Mouse (Mus musculus) limb, embryonic 11.5 days (tissue): ENCODE data around the gene Slc37a1. TPM values are rescaled to one million over a fixed set of nuclear protein-coding genes. Genes with fewer than 3 reads are reported as not detected.

Source experiments
- ATAC-seq: fragments of 200-750 bp; cut with Nextera tagmentation; 2 replicates; pipeline ENCODE4 v1.8.0; 2017; ENCODE audit warnings: low read depth; ENCODE audit not compliant: insufficient number of reproducible peaks, low FRiP score, low TSS enrichment
- DNase-seq: peaks from one replicate; pipeline ENCODE4 v3.0.0-alpha.2; 2015; ENCODE audit warnings: low spot score
- H3K27ac ChIP-seq: fragments of 300-500 bp; sonication (generic); replicated peaks from 2 replicates; pipeline ENCODE4 v1.5.1; 2014; ENCODE audit warnings: low read depth, mild to moderate bottlenecking, low read length
- H3K27me3 ChIP-seq: fragments of 300-500 bp; sonication (generic); 2 replicates; pipeline ENCODE4 v1.6.1; 2014; ENCODE audit warnings: mild to moderate bottlenecking, low read length, mixed read lengths; ENCODE audit not compliant: control insufficient read depth, insufficient read depth
- H3K36me3 ChIP-seq: fragments of 300-500 bp; sonication (generic); 2 replicates; pipeline ENCODE4 v1.6.1; 2014; ENCODE audit warnings: mild to moderate bottlenecking, low read length, moderate library complexity, mixed read lengths; ENCODE audit not compliant: control insufficient read depth, insufficient read depth
- H3K4me1 ChIP-seq: fragments of 300-500 bp; sonication (generic); 2 replicates; pipeline ENCODE4 v1.6.1; 2014; ENCODE audit warnings: low read length, mixed read lengths; ENCODE audit not compliant: control insufficient read depth, insufficient read depth
- H3K4me2 ChIP-seq: fragments of 300-500 bp; sonication (generic); 2 replicates; pipeline ENCODE4 v1.6.1; 2014; ENCODE audit warnings: low read depth, mild to moderate bottlenecking, moderate library complexity; ENCODE audit not compliant: severe bottlenecking
- H3K4me3 ChIP-seq: fragments of 300-500 bp; sonication (generic); 2 replicates; pipeline ENCODE4 v1.5.1; 2014; ENCODE audit warnings: low read depth, low read length
- H3K9ac ChIP-seq: fragments of 300-500 bp; sonication (generic); 2 replicates; pipeline ENCODE4 v1.6.1; 2014; ENCODE audit warnings: mild to moderate bottlenecking, low read length
- H3K9me3 ChIP-seq: fragments of 300-500 bp; sonication (generic); 2 replicates; pipeline ENCODE4 v1.6.1; 2016; ENCODE audit warnings: low read length; ENCODE audit not compliant: control insufficient read depth
- WGBS: fragments of 180-500 bp; shearing (Covaris S2); extraction: QIAGEN DNeasy Blood & Tissue Kit; methylation state at CpG from one replicate; pipeline ENCODE4 v1.1.7; 2014; 5-methylcytosine and 5-hydroxymethylcytosine counted together
- polyA plus RNA-seq: library from polyadenylated mRNA; unstranded; fragments of >200 nt; fragmentation: Nextera tagmentation; extraction: Ambion mirVana; gene quantifications from 2 replicates; pipeline ENCODE4 v1.2.1, GENCODE M21; 2014

The Slc37a1 gene
- polyA plus RNA-seq, 1 experiment from 2014 or later, result 1.7 TPM

GRCm38 (mm10) chr17:31290859-31291258 is 4.3 kb downstream of the Slc37a1 start:
- no peak overlapping the region for H3K27ac ChIP-seq
- 66% methylated on average over 6 of the region's 6 CpGs for WGBS
- no peak overlapping the region for H3K4me3 ChIP-seq
- H3K9ac ChIP-seq, result no peak overlapping the region
- 0 out of 2 replicates have a peak, but pooled peaks cover 4% of the 10 kb centered on the region for H3K4me1 ChIP-seq
- no peaks in the 10 kb centered on the region for H3K9me3 ChIP-seq
- H3K27me3 ChIP-seq, result peaks cover 12% of the 10 kb centered on the region
- H3K4me2 ChIP-seq, result no peak overlapping the region
- DNase-seq (no peak), ATAC-seq (no peak)
- no peaks in the 10 kb centered on the region for H3K36me3 ChIP-seq

DNA sequence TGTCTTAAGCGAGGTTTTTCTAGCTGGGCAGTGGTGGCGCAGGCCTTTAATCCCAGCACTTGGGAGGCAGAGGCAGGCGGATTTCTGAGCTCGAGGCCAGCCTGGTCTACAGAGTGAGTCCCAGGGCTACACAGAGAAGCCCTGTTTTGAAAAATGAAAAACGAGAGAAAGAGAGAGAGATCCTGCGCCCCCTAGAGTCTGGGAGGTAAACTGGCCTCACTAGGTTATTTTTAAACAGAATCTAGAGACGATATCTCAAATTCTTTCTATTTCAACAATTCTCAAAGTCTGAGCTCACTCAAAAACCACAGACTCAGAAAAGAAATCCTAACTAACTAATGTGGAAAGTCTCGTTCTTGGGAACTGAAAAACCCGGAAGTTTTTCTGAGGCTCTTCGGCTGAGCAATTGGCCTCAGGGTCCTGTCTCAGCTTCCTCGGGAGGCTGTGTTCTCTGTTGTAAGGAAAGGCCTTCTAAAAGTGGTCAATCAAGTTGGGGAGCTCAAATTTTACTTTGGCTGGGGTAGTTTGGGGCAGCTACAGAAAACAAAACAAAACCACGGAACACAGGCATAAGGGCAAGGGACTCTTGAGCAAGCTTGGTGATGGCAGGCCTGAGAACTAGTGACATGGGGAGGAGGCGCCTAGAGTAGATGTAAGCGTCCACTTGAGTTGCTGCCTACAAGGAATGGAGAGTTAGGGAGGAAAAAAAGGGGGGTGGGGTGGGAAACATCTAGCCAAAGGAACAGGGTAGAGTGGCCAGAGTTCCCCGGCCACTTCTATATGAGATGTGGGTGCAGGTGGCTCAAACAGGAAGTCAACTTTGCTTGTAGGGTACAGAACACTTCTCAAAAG is 8.0 kb downstream of the Slc37a1 start:
- H3K27ac ChIP-seq, result no peak overlapping the region
- H3K9ac ChIP-seq, result no peak overlapping the region
- no peaks in the 10 kb centered on the region for H3K9me3 ChIP-seq
- peaks cover 8% of the 10 kb centered on the region for H3K4me1 ChIP-seq
- H3K27me3 ChIP-seq, result peaks cover 18% of the 10 kb centered on the region
- ATAC-seq, result no peak
- no peak overlapping the region for H3K4me3 ChIP-seq
- H3K4me2 ChIP-seq, result no peak overlapping the region
- no peaks in the 10 kb centered on the region for H3K36me3 ChIP-seq
- no peak for DNase-seq
- WGBS, result 87% methylated on average over 15 of the region's 15 CpGs

GRCm38 (mm10) chr17:31295215-31295891 is 8.8 kb downstream of the Slc37a1 start:
- H3K27me3 ChIP-seq, result peaks cover 18% of the 10 kb centered on the region
- H3K27ac ChIP-seq, result no peak overlapping the region
- H3K4me3 ChIP-seq, result peak overlapping the region; percentile 45
- 0 out of 2 replicates have a peak overlapping the region, but pooled peaks have one; percentile 1 for H3K9ac ChIP-seq
- H3K4me2 ChIP-seq, result peak overlapping the region; percentile 93
- H3K9me3 ChIP-seq, result no peaks in the 10 kb centered on the region
- DNase-seq (no peak), ATAC-seq (no peak)
- H3K36me3 ChIP-seq, result no peaks in the 10 kb centered on the region
- peaks cover 8% of the 10 kb centered on the region for H3K4me1 ChIP-seq
- 21% methylated on average over 25 of the region's 25 CpGs for WGBS

GRCm38 (mm10) chr17:31295892-31296781 is 9.5 kb downstream of the Slc37a1 start:
- Histone ChIP-seq H3K27me3 (peaks cover 18% of the 10 kb centered on the region), H3K36me3 (no peaks in the 10 kb centered on the region), H3K9me3 (no peaks in the 10 kb centered on the region), H3K27ac (no peak overlapping the region), H3K4me3 (peak overlapping the region; percentile 45), H3K9ac (peak overlapping the region; percentile 1; the same call in 1 of the 2 replicates), H3K4me2 (peak overlapping the region; percentile 93), H3K4me1 (peaks cover 8% of the 10 kb centered on the region)
- DNase-seq, result peak; percentile 70
- under 1% methylated on average over 55 of the region's 68 CpGs for WGBS
- ATAC-seq, result no peak

DNA sequence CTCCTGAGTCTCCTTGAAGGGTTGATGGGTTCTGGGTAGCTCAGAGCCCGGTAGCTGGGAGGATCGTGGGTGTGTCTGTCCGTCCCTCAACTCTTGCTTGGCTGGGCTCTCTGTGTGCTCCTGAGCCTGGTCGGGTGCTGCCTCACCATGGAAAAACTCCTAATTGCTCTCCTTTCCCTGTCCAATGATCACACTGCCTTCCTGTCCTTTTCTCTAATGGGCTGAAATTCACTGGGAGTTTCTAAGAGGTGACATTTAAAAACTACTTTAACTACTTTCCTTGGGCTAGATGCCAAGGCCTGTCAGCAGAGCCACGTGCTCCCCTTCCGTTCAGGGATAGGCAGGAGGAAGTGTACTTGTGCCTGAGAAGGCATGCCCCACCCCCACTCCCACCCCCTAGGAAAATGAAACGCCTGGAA is 10.9 kb downstream of the Slc37a1 start:
- Histone ChIP-seq H3K4me2 (no peak overlapping the region), H3K9me3 (no peaks in the 10 kb centered on the region), H3K27me3 (peaks cover 18% of the 10 kb centered on the region), H3K36me3 (no peaks in the 10 kb centered on the region), H3K4me3 (no peak overlapping the region), H3K4me1 (peaks cover 8% of the 10 kb centered on the region), H3K9ac (no peak overlapping the region), H3K27ac (no peak overlapping the region)
- ATAC-seq, result no peak
- no peak for DNase-seq
- WGBS, result 28% methylated on average over 7 of the region's 7 CpGs

GRCm38 (mm10) chr17:31298419-31299209 is 12.0 kb downstream of the Slc37a1 start:
- no peak overlapping the region for H3K4me2 ChIP-seq
- peaks cover 18% of the 10 kb centered on the region for H3K27me3 ChIP-seq

DNA sequence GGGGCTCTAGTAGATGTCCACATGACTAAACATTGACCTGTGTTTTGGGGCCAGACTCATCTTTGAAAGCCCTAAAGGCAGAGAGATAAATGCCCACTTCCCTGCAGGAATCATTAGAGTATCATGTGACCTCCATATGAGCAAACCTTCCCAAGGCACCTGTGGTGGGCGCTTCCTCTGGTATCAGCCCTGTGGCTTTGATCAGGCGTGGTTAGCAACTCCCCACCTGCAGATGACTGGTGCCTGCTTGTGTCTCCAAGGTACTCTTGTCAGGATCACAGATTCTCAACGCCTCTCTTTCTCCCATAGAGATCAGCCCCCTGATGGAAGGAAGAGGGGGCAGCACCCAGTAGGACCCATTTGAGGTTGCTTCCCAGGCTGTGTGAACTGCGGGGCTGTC is 13.4 kb downstream of the Slc37a1 start:
- 87% methylated on average over 4 of the region's 4 CpGs for WGBS
- Histone ChIP-seq H3K4me1 (peaks cover 8% of the 10 kb centered on the region), H3K4me3 (no peak overlapping the region), H3K9ac (no peak overlapping the region), H3K36me3 (no peaks in the 10 kb centered on the region), H3K9me3 (no peaks in the 10 kb centered on the region), H3K4me2 (no peak overlapping the region), H3K27me3 (peaks cover 15% of the 10 kb centered on the region), H3K27ac (no peak overlapping the region)
- ATAC-seq, result no peak
- no peak for DNase-seq

More at GRCm38 (mm10) chr17:31298419-31299209, 12.0 kb downstream of the Slc37a1 start:
- 82% methylated on average over 6 of the region's 6 CpGs for WGBS
- Histone ChIP-seq H3K9ac (no peak overlapping the region), H3K4me3 (no peak overlapping the region), H3K4me1 (peaks cover 8% of the 10 kb centered on the region), H3K9me3 (no peaks in the 10 kb centered on the region), H3K36me3 (no peaks in the 10 kb centered on the region), H3K27ac (no peak overlapping the region)
- DNase-seq (no peak), ATAC-seq (no peak)
